Mouse (Mus musculus): ENCODE data around the gene Ift57. TPM values are rescaled to one million over a fixed set of nuclear protein-coding genes. Genes with fewer than 3 reads are reported as not detected.

Ift57 gene
- polyA plus RNA-seq, 1 experiment = 2.9 TPM

- DNase-seq (ENCODE audit: low read depth) = no peak
These were observed 54.3 kb downstream of the Ift57 start for GRCm38 (mm10) chr16:49753318-49753717.

GRCm38 (mm10) chr16:49760517-49761203 is 61.6 kb downstream of the Ift57 start:
- DNase-seq (ENCODE audit: low read depth) = no peak

- DNase-seq (ENCODE audit: low read depth) = no peak
These were observed 62.9 kb downstream of the Ift57 start for GRCm38 (mm10) chr16:49761981-49762380.

- no peak for DNase-seq (ENCODE audit: low read depth)
These were observed 67.3 kb downstream of the Ift57 start for GRCm38 (mm10) chr16:49766326-49766725.

GRCm38 (mm10) chr16:49768491-49769031 is 69.5 kb downstream of the Ift57 start:
- DNase-seq (ENCODE audit: low read depth) = no peak

GRCm38 (mm10) chr16:49769831-49770261 is 70.8 kb downstream of the Ift57 start:
- DNase-seq (ENCODE audit: low read depth) = no peak

GRCm38 (mm10) chr16:49770320-49771189 is 71.5 kb downstream of the Ift57 start:
- no peak for DNase-seq (ENCODE audit: low read depth)

GRCm38 (mm10) chr16:49771609-49772396 is 72.8 kb downstream of the Ift57 start:
- DNase-seq (ENCODE audit: low read depth) = no peak

GRCm38 (mm10) chr16:49772576-49772975 is 73.5 kb downstream of the Ift57 start:
- no peak for DNase-seq (ENCODE audit: low read depth)

GRCm38 (mm10) chr16:49773068-49773467 is 74.0 kb downstream of the Ift57 start:
- DNase-seq (ENCODE audit: low read depth) = no peak

GRCm38 (mm10) chr16:49774059-49775001 is 75.3 kb downstream of the Ift57 start:
- no peak for DNase-seq (ENCODE audit: low read depth)

GRCm38 (mm10) chr16:49775002-49775966 is 76.3 kb downstream of the Ift57 start:
- DNase-seq (ENCODE audit: low read depth) = no peak

- DNase-seq (ENCODE audit: low read depth) = no peak
These were observed 77.9 kb downstream of the Ift57 start for GRCm38 (mm10) chr16:49776981-49777380.

GRCm38 (mm10) chr16:49781556-49782156 is 82.6 kb downstream of the Ift57 start:
- no peak for DNase-seq (ENCODE audit: low read depth)

GRCm38 (mm10) chr16:49783369-49783768 is 84.3 kb downstream of the Ift57 start:
- DNase-seq (ENCODE audit: low read depth) = no peak

GRCm38 (mm10) chr16:49786116-49786515 is 87.1 kb downstream of the Ift57 start:
- DNase-seq (ENCODE audit: low read depth) = no peak

- no peak for DNase-seq (ENCODE audit: low read depth)
These were observed 88.7 kb downstream of the Ift57 start for GRCm38 (mm10) chr16:49787714-49788113.

- DNase-seq (ENCODE audit: low read depth) = no peak
These were observed 91.8 kb downstream of the Ift57 start for GRCm38 (mm10) chr16:49790575-49791465.
